Mouse (Mus musculus): ENCODE measurements around the gene Grm7.

Gene Grm7

GRCm38 (mm10) chr6:111558588-111558987, 913.2 kb downstream of the Grm7 start:
- no peak for DNase-seq (ENCODE audit: low read depth, low spot score)

GRCm38 (mm10) chr6:111559459-111559858, 914.1 kb downstream of the Grm7 start:
- no peak for DNase-seq (ENCODE audit: low read depth, low spot score)

GRCm38 (mm10) chr6:111561347-111561746, 916.0 kb downstream of the Grm7 start:
- DNase-seq (ENCODE audit: low read depth, low spot score) = no peak

GRCm38 (mm10) chr6:111571471-111572088, 926.2 kb downstream of the Grm7 start:
- no peak for DNase-seq (ENCODE audit: low read depth, low spot score)

GRCm38 (mm10) chr6:111584851-111585250, 939.5 kb downstream of the Grm7 start:
- no peak for DNase-seq (ENCODE audit: low read depth, low spot score)

- DNase-seq (ENCODE audit: low read depth, low spot score) = no peak
Observed at GRCm38 (mm10) chr6:111587572-111587971, 942.2 kb downstream of the Grm7 start.

- no peak for DNase-seq (ENCODE audit: low read depth, low spot score)
Observed at GRCm38 (mm10) chr6:111601892-111602654, 956.7 kb downstream of the Grm7 start.

GRCm38 (mm10) chr6:111610396-111610795, 965.0 kb downstream of the Grm7 start:
- no peak for DNase-seq (ENCODE audit: low read depth, low spot score)

- DNase-seq (ENCODE audit: low read depth, low spot score) = no peak
Observed at GRCm38 (mm10) chr6:111613834-111614233, 968.5 kb downstream of the Grm7 start.
